Mouse (Mus musculus) MEL (cell line): Measurements from ENCODE around the gene Gpr19. TPM values are rescaled to one million over a fixed set of nuclear protein-coding genes. Genes with fewer than 3 reads are reported as not detected.

Experiments
- DNase-seq: peaks from one replicate; pipeline ENCODE4 v3.0.0; 2011; ENCODE audit warnings: low read depth, low spot score
- H3K27ac ChIP-seq: 2 replicates; pipeline ENCODE4 v1.5.1; 2012; ENCODE audit warnings: low read depth, mild to moderate bottlenecking, control low read depth, low read length, moderate library complexity; ENCODE audit not compliant: control insufficient read depth
- H3K27me3 ChIP-seq, 2 experiments: fragments of 150-350 bp in 1 of 2; sonication (generic) in 1 of 2; 2 replicates each; pipeline ENCODE4 v1.6.1; 2012; ENCODE audit warnings: low read length in 2 of 2, mild to moderate bottlenecking in 2 of 2, improper control_type of control experiment in 1 of 2, moderate library complexity in 1 of 2; ENCODE audit not compliant: insufficient read depth in 2 of 2, control insufficient read depth in 1 of 2
- H3K36me3 ChIP-seq, 2 experiments: 2 replicates each; pipeline ENCODE4 v1.6.1; 2012 to 2014; ENCODE audit warnings: low read length in 2 of 2, improper control_type of control experiment in 1 of 2, inconsistent platforms in 1 of 2, mild to moderate bottlenecking in 1 of 2; ENCODE audit not compliant: insufficient read depth in 2 of 2, control insufficient read depth in 1 of 2
- H3K4me1 ChIP-seq, 2 experiments: fragments of 150-350 bp in 1 of 2; sonication (generic) in 1 of 2; 2 replicates each; pipeline ENCODE4 v1.6.1; 2012; ENCODE audit warnings: low read length in 2 of 2, improper control_type of control experiment in 1 of 2, mild to moderate bottlenecking in 1 of 2; ENCODE audit not compliant: insufficient read depth in 2 of 2, control insufficient read depth in 1 of 2
- H3K4me3 ChIP-seq, 2 experiments: fragments of 150-350 bp in 1 of 2; sonication (generic) in 1 of 2; 2 replicates each; pipeline ENCODE4 v1.5.1; 2012; ENCODE audit warnings: low read depth in 2 of 2, low read length in 2 of 2, mild to moderate bottlenecking in 2 of 2, moderate library complexity in 2 of 2, control low read depth in 1 of 2, improper control_type of control experiment in 1 of 2; ENCODE audit not compliant: control insufficient read depth in 1 of 2, insufficient read depth in 1 of 2
- H3K79me2 ChIP-seq: 2 replicates; pipeline ENCODE4 v1.6.1; 2012; ENCODE audit warnings: mild to moderate bottlenecking, low read length, moderate library complexity; ENCODE audit not compliant: control insufficient read depth, poor library complexity, insufficient read depth
- H3K9ac ChIP-seq: 2 replicates; pipeline ENCODE4 v1.6.1; 2012; ENCODE audit warnings: low read depth, mild to moderate bottlenecking, control low read depth, low read length, moderate library complexity; ENCODE audit not compliant: control insufficient read depth, poor library complexity, severe bottlenecking
- H3K9me3 ChIP-seq: fragments of 150-350 bp; sonication (generic); replicated peaks from 2 replicates; pipeline ENCODE4 v1.6.1; 2012; ENCODE audit warnings: mild to moderate bottlenecking, low read length, improper control_type of control experiment, moderate library complexity; ENCODE audit not compliant: insufficient read depth
- CHD1 ChIP-seq: IDR thresholded peaks from 2 replicates; pipeline ENCODE4 v1.6.1; 2012; ENCODE audit warnings: low read depth, mild to moderate bottlenecking, inconsistent platforms, low read length, improper control_type of control experiment
- CTCF ChIP-seq, 3 experiments: IDR thresholded peaks in 2 of 3; conservative IDR thresholded peaks in 1 of 3; 2 replicates each; pipeline ENCODE4 v1.5.1; 2011 to 2012; ENCODE audit warnings: low read length in 3 of 3, low read depth in 2 of 3, mild to moderate bottlenecking in 2 of 3, improper control_type of control experiment in 1 of 3, inconsistent platforms in 1 of 3, mixed read lengths in 1 of 3, moderate library complexity in 1 of 3; ENCODE audit not compliant: control insufficient read depth in 1 of 3, insufficient read depth in 1 of 3, poor library complexity in 1 of 3, severe bottlenecking in 1 of 3
- E2F4 ChIP-seq: IDR thresholded peaks from 2 replicates; pipeline ENCODE4 v1.6.1; 2011; ENCODE audit warnings: low read depth, low read length, improper control_type of control experiment, borderline replicate concordance
- EP300 ChIP-seq, 2 experiments: IDR thresholded peaks; 2 replicates each; pipeline ENCODE4 v1.6.1; 2011; ENCODE audit warnings: improper control_type of control experiment in 2 of 2, low read length in 2 of 2, low read depth in 1 of 2, mild to moderate bottlenecking in 1 of 2
- GABPA ChIP-seq: IDR thresholded peaks from 2 replicates; pipeline ENCODE4 v1.6.1; 2012; ENCODE audit warnings: low read depth, mild to moderate bottlenecking, inconsistent platforms, low read length, improper control_type of control experiment, moderate library complexity
- HCFC1 ChIP-seq: IDR thresholded peaks from 2 replicates; pipeline ENCODE4 v1.6.1; 2012; ENCODE audit warnings: low read depth, mild to moderate bottlenecking, inconsistent platforms, low read length, improper control_type of control experiment, moderate library complexity
- JUND ChIP-seq: IDR thresholded peaks from 2 replicates; pipeline ENCODE4 v1.6.1; 2011; ENCODE audit warnings: low read depth, mild to moderate bottlenecking, improper control_type of control experiment, low read length
- KAT2A ChIP-seq: conservative IDR thresholded peaks from 2 replicates; pipeline ENCODE4 v1.6.1; 2012; ENCODE audit warnings: low read depth, low read length, improper control_type of control experiment, inconsistent platforms
- MAFK ChIP-seq: IDR thresholded peaks from 2 replicates; pipeline ENCODE4 v1.6.1; 2011; ENCODE audit warnings: low read depth, mild to moderate bottlenecking, low read length, improper control_type of control experiment, borderline replicate concordance
- MAZ ChIP-seq: IDR thresholded peaks from 2 replicates; pipeline ENCODE4 v1.6.1; 2012; ENCODE audit warnings: low read depth, mild to moderate bottlenecking, inconsistent platforms, low read length, improper control_type of control experiment
- MYB ChIP-seq: IDR thresholded peaks from 2 replicates; pipeline ENCODE4 v1.6.1; 2011; ENCODE audit warnings: mild to moderate bottlenecking, low read depth, low read length, improper control_type of control experiment
- MYC ChIP-seq: IDR thresholded peaks from 2 replicates; pipeline ENCODE4 v1.6.1; 2011; ENCODE audit warnings: low read depth, mild to moderate bottlenecking, low read length, improper control_type of control experiment, moderate library complexity
- NELFE ChIP-seq: IDR thresholded peaks from 2 replicates; pipeline ENCODE4 v1.6.1; 2011; ENCODE audit warnings: low read depth, low read length, improper control_type of control experiment
- POLR2AphosphoS5 ChIP-seq: IDR thresholded peaks from 2 replicates; pipeline ENCODE4 v1.6.1; 2012; ENCODE audit warnings: low read depth, borderline replicate concordance, mild to moderate bottlenecking, inconsistent platforms, low read length, moderate library complexity, mixed read lengths
- RCOR1 ChIP-seq: IDR thresholded peaks from 2 replicates; pipeline ENCODE4 v1.6.1; 2012; ENCODE audit warnings: low read depth, mild to moderate bottlenecking, inconsistent platforms, low read length, improper control_type of control experiment
- SIN3A ChIP-seq: IDR thresholded peaks from 2 replicates; pipeline ENCODE4 v1.6.1; 2012; ENCODE audit warnings: low read length, improper control_type of control experiment, inconsistent platforms
- SMC3 ChIP-seq: IDR thresholded peaks from 2 replicates; pipeline ENCODE4 v1.6.1; 2011; ENCODE audit warnings: low read depth, low read length, improper control_type of control experiment
- TAL1 ChIP-seq: IDR thresholded peaks from 2 replicates; pipeline ENCODE4 v1.6.1; 2012; ENCODE audit warnings: mild to moderate bottlenecking, inconsistent platforms, low read length, moderate library complexity, mixed read lengths
- TBP ChIP-seq: IDR thresholded peaks from 2 replicates; pipeline ENCODE4 v1.8.0; 2011; ENCODE audit warnings: low read depth, low read length, improper control_type of control experiment
- TCF12 ChIP-seq: IDR thresholded peaks from 2 replicates; pipeline ENCODE4 v1.6.1; 2014; ENCODE audit warnings: low read depth, mild to moderate bottlenecking, inconsistent platforms, low read length, improper control_type of control experiment, moderate library complexity
- UBTF ChIP-seq: IDR thresholded peaks from 2 replicates; pipeline ENCODE4 v1.6.1; 2012; ENCODE audit warnings: low read depth, mild to moderate bottlenecking, inconsistent platforms, low read length, improper control_type of control experiment, moderate library complexity, borderline replicate concordance; ENCODE audit not compliant: insufficient read depth
- USF2 ChIP-seq, 2 experiments: IDR thresholded peaks; 2 replicates each; pipeline ENCODE4 v1.6.1; 2011 to 2012; ENCODE audit warnings: improper control_type of control experiment in 2 of 2, low read length in 2 of 2, borderline replicate concordance in 1 of 2, inconsistent platforms in 1 of 2, low read depth in 1 of 2, mild to moderate bottlenecking in 1 of 2; ENCODE audit not compliant: insufficient read depth in 1 of 2
- ZC3H11A ChIP-seq: IDR thresholded peaks from 2 replicates; pipeline ENCODE4 v1.6.1; 2012; ENCODE audit warnings: low read depth, mild to moderate bottlenecking, inconsistent platforms, low read length, improper control_type of control experiment
- ZMIZ1 ChIP-seq: IDR thresholded peaks from 2 replicates; pipeline ENCODE4 v1.6.1; 2012; ENCODE audit warnings: low read depth, mild to moderate bottlenecking, inconsistent platforms, low read length, improper control_type of control experiment, moderate library complexity
- polyA plus RNA-seq, 2 experiments: library from polyadenylated mRNA; stranded (reverse) in 1 of 2; unstranded in 1 of 2; fragments of >175 nt in 1 of 2; fragments of >200 nt in 1 of 2; gene quantifications; 2 replicates each; pipeline versions ENCODE4 v1.2.1 to v1.2.4; 2012; ENCODE audit warnings: low replicate concordance in 2 of 2, low read depth in 1 of 2; ENCODE audit not compliant: insufficient read length in 2 of 2, insufficient read depth in 1 of 2, missing spikeins in 1 of 2
- total RNA-seq: library from RNA; depleted of rRNA; stranded (reverse); fragments of 300-350 nt; gene quantifications from 2 replicates; pipeline ENCODE4 v1.2.3, GENCODE M21; 2012

Gene Gpr19
- total and polyA plus RNA-seq, 3 experiments, result 8.4 to 11.7 TPM; not detected in 1

DNA sequence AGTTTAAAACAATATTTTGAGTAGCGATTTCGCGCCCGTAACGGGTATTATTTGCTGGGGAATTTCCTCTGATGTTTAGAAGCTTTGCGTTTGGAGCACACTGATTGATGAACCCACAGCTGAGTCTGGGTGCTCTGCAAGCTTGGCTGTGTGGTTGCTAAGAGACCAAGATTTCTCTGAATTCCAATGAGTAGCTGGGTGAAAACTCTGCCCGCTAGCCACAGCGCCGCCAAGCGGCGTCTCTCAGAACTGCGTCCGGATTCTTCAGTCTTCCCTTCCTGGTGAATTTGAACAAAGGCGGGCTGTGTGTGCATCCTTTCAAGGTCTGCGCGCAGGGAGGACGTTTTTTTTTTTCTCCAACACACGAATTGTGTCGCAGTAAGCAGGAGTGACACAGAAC, 35.2 kb downstream of the Gpr19 start (continued):
- TF ChIP-seq POLR2AphosphoS5, result no peak
- TF ChIP-seq E2F4, result no peak
- TF ChIP-seq MAFK, result no peak
- no peak for TF ChIP-seq RCOR1
- peak; percentile 62; the same call in 1 of the 2 replicates for TF ChIP-seq JUND
- TF ChIP-seq HCFC1, result 0 out of 2 replicates have a peak, but pooled peaks have one; percentile 15
- no peak for TF ChIP-seq GABPA
- no peak for TF ChIP-seq KAT2A
- TF ChIP-seq USF2 (IDR thresholded peaks at IDR 0.05; ENCODE audit: borderline replicate concordance in 1 of 2, insufficient read depth in 1 of 2, low read depth in 1 of 2, low read length in 2 of 2), result no peak
- TF ChIP-seq NELFE, result no peak
- peak; percentile 73 for TF ChIP-seq SIN3A
- no peak for TF ChIP-seq CHD1
- no peak for TF ChIP-seq MAZ
- TF ChIP-seq EP300 (IDR thresholded peaks at IDR 0.05; ENCODE audit: low read depth in 1 of 2, low read length in 2 of 2), result no peak
- TF ChIP-seq MYB, result no peak
- peak; percentile 77 for TF ChIP-seq ZC3H11A
- TF ChIP-seq TAL1, result no peak
- TF ChIP-seq MYC, result 0 out of 2 replicates have a peak, but pooled peaks have one; percentile 32
- TF ChIP-seq SMC3, result peak; percentile 83
- TF ChIP-seq TBP, result no peak
- TF ChIP-seq, all 39 proteins: peak for 9

DNA sequence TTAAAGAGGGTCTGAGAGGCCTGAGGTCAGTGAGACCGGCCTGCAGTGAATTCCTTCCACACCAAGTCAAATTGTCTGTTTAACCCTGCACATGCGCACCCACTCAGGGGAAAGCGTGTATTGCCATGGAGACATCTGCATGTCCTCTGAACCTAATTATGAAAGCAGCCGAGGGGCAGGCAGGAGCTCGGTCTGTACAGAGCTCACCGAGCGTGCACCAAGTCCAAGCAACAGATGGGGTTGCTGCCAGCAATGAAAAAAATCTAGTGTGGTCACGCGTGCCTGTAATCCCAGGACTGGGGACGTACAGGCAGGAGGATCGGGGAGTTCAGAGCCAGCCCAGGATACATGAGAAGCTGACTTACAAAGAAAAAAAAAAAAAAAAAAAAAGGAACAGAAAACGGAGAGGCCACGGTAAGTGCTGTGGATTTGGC, 35.7 kb downstream of the Gpr19 start:
- Histone ChIP-seq H3K4me3 (no peak overlapping the region), H3K4me1 (no peaks in the 10 kb centered on the region), H3K9me3 (no peaks in the 10 kb centered on the region), H3K27me3 (no peaks in the 10 kb centered on the region), H3K27ac (no peak overlapping the region), H3K36me3 (no peaks in the 10 kb centered on the region), H3K9ac (no peak overlapping the region), H3K79me2 (no peaks in the 10 kb centered on the region)
- TF ChIP-seq NELFE (no peak), TCF12 (no peak), UBTF (no peak), ZMIZ1 (no peak), SMC3 (no peak), CTCF (IDR thresholded peaks at IDR 0.05 in 2 of 3, conservative IDR thresholded peaks at IDR 0.05 in 1 of 3; ENCODE audit: control insufficient read depth in 1 of 3, insufficient read depth in 1 of 3, low read depth in 2 of 3, low read length in 3 of 3, poor library complexity in 1 of 3, severe bottlenecking in 1 of 3) (no peak), GABPA (no peak)
- DNase-seq, result no peak
